Mouse (Mus musculus) kidney, postnatal 25 days (tissue): ENCODE measurements around the gene Dr1.
"Not testable (repeated sequence)": the region's sequence is repeated elsewhere in the genome, so short reads cannot be mapped to it uniquely, and the experiment has no call there.

Experiments
- DNase-seq, 2 experiments: peaks; one replicate each; pipeline ENCODE4 v3.0.0; 2021; ENCODE audit warnings: mixed read lengths in 2 of 2

The Dr1 gene

DNA sequence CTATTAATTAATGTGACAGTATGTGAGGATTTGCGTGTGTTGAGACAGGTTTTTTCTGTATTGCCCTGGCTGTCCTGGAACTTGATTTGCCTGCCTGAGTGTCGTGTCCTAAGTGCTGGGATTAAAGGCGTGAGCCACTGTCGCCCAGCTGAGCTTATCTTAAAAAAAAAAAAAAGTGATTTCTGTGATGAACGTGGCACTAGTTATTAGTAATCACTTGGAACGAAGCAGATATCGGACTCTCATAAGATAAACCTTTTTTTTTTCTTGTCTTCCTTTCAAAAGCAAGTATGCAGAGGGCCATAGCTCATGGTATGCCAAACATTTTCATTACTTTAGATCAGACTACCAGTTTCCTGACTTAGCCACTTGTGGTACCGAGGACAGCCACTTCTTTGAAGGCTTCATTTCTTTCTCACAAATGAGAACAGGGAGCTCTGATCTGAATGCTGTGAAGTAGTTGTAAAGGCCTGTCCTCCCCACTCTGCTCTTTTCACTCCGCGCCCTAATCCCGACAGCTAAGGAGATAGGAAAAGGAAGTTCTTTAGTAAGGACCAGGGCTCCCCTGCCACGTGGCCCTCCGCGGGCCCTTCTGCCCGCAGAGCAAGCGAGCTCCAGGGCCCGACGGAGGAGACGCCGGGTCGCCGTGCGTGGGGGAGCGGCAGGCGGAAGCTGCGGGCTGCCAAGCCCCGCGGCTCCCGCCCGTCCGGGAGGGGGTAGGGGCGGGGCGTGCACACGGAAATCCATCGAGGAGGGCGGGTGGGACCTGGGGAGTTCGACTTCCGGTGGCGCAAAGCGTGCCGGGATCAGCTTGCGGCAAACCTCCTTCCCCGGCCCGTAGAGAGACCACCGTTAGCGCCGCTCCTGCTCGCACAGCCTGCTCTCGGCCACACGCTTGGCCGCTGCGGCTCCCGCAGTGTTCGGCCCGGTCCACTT is at the start of gene Dr1:
Gene Dr1 (plus strand): TSS at position 771 of the 936 bp plus-strand sequence.
- DNase-seq, result peak; percentile 89 to 95

- DNase-seq, result no peak
Observed at GRCm38 (mm10) chr5:108224077-108224476, 44.6 kb upstream of the Dr1 start.

DNA sequence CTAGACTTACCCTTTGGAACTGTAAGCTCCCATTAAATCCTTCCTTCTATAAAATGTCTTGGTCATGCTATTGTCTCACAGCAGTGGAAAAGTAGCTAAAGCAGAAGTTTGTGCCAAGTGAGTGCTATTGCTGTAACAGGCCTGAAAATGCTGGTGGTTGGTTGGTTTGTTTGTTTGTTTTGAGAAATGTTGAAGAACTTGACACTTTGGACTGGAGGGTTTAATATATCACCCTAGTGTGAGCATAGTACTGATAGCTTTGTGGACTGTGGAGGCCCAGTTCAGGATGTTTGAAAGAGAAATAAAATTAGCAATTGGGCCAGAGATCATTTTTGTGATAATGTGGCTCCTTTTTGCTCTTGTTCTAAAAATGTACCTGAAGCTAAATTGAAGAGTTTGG is 42.5 kb upstream of the Dr1 start:
- no peak for DNase-seq

DNA sequence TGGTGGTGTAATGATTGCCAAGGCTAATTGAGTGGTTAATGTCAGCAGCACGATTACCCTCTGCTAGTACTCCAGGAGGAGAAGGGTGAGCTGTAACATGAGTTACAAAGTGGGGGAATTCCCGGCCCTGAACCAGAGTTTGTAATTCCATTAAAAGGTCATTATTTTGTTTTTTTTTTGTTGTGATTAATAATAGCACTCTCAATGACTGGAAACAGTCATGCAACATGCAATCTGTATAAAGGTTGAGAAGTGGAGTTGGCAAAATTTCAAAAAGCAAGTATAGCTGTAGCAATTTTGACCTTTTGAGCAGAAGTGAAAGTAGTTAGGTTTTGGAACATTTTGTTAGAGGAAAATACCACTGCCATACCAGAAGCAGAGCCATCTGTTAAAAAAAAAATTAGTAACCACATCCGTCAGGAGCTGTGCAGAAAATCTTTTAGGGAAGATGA is 22.4 kb upstream of the Dr1 start:
- DNase-seq, result no peak

GRCm38 (mm10) chr5:108250033-108250432 is 18.7 kb upstream of the Dr1 start:
- DNase-seq, result no peak

DNA sequence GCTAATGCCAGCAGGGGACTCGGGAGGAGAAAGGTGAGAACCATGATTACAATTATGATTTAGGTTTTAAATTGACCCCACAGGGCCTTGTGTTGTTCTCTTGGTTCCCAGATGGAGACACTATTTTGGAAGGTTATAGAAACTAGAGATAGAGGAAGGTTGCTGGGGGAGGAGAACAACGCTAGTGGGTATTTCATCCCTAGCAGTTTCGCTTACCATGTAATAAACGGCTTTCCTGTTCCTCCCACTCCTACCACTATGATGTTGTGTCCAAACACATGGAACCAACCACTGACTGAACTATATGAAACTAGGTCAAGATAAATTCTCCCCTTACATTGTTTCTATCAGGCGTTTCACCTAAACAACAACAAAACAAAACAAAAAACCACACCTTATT is 13.4 kb upstream of the Dr1 start:
- DNase-seq, result no peak

GRCm38 (mm10) chr5:108262722-108263121 is 6.0 kb upstream of the Dr1 start:
- peak; percentile 66 to 91 for DNase-seq

GRCm38 (mm10) chr5:108263785-108264184 is 4.9 kb upstream of the Dr1 start:
- not testable (repeated sequence) for DNase-seq

DNA sequence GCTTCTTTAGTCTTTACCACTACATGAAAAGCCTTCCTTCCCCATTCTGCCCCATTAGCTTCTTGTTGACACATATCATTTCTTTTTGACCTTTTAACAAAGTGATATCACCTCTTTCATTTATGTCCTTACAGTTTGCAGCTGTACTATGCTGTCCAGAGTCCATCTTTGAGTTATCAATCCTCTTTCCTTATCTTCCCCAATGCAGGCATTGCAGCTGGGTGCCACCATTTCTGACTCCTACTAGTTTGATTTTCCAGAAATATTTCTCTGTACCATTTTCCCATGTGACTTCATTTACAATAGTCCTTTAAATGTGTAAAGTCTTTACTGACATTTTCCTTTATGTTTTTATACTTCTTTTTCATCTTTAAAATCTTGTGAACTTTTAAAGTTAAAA is 1.7 kb upstream of the Dr1 start:
- no peak for DNase-seq

GRCm38 (mm10) chr5:108269063-108269810 is 540 bp downstream of the Dr1 start:
- DNase-seq, result peak in 1 of 2 experiments; percentile 2

DNA sequence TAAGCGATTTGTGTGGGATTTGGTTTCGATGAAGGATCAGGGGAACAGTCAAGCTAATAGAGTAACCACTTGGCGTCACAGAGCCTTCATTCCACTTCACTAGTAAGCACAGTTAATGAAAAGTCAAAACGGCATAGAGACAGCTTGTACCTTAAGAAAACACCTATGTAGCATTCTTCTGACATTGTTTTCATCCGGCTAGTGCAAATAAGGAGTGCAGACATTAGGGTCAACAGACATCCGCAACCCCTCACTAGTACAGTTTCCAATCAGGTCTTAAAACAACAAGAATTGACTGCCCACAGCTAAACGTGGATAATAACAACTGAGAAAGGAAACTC is 1.1 kb downstream of the Dr1 start:
- no peak for DNase-seq

GRCm38 (mm10) chr5:108270415-108270814 is 1.7 kb downstream of the Dr1 start:
- DNase-seq, result no peak

GRCm38 (mm10) chr5:108271345-108271744 is 2.6 kb downstream of the Dr1 start:
- DNase-seq, result not testable (repeated sequence)

- DNase-seq, result no peak
Observed at GRCm38 (mm10) chr5:108286957-108287356, 18.3 kb downstream of the Dr1 start.

DNA sequence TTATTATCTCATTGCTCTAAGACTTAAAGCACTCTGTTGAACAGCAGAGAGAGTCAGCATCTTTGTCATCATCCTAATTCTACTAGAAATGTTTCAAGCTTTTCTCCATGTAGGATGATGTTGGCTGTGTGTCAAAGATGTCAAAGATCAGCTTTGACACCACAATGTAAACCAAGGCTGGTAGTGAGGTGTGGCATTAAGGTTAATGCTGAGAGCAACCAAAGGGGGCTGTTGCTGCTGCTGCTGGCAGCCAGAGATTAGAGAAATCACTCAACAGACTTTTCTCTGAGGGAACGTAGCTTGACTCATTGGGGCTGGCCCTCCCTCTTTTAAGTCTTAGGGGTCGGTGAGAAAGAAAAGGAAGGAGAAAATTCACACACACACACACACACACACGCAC is 32.9 kb downstream of the Dr1 start:
- no peak for DNase-seq

DNA sequence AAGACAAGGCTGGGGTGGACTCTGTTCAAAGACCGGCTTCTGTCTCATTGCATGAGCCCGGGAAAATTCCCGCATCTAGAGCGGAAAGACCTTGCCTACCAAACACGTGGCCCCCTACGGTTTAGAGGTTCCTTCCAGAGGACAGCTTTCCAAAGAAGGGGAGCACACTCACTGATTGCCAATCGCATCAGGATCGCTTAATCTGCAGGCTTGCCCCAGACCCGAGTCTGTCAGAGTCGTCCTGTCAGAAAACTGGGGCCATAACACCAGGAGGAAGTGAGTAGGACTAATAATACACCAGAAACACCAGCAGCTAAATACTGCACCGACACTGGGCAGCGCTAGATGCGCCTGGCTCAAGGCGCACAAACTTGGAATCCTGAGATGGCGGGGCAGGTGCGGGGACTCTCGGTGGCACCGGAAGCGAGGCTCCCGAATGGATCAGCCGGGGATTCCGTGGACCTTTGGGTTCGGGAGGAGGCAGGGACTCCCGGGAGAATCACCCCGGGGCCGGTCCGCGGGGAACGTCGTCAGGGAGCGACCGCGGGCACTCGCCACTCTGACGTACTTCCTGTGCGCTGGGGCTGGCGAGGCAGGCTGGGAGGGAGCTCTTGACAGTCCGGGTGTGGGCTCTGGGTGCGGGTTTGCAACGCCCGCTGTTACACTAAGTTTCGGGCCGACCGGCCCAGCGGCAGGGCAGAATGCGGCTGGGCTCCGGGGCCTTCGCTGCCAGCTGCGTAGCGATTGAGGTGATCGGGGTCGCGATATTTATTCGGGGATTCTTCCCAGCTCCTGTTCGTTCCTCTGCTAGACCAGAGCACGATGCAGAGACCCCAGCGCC is 43.7 kb downstream of the Dr1 start, which contains the start of gene Pigg:
Gene Pigg (plus strand): TSS at position 386 of the 841 bp plus-strand sequence.
- peak; percentile 89 to 96 for DNase-seq

DNA sequence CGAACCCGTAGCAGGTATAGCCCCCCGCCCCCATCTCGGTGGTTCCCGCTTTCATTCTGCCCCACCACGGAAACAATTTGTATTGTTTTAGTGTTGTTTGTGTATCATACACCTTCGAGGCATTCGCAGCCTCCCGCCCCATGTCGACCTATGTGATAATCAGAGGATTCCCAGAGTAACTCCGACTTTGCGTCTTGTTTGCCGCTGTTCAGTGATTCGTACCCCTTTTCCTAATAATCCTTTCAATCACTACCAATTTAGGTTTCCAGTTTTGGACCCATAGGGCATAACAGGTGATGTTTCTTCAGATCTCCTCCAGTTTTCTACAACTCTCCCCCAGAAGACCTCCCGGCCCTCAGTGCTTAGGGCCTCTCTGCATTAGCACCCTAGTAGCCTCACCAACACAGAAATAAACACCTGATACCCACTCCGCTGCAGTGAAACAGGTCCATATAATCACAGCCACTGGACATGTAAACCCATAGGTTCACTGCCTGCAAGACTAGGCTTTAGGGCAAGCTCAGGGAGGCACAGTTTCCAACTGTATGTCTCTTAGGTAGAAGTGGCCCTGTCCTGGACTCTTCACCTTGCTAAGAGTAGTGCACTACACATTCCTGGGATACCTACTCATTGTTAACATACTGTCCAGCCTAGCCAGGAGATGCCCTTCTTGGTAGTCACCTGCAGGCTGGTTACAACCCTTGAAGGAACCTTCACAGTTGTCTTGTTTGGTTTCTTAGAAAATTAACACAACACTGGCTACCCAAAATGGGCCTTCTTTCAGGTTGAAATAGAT is 44.6 kb downstream of the Dr1 start:
- DNase-seq, result no peak
